ENCODE assay signal across 19 mouse cellular contexts in the genomic region with DNA sequence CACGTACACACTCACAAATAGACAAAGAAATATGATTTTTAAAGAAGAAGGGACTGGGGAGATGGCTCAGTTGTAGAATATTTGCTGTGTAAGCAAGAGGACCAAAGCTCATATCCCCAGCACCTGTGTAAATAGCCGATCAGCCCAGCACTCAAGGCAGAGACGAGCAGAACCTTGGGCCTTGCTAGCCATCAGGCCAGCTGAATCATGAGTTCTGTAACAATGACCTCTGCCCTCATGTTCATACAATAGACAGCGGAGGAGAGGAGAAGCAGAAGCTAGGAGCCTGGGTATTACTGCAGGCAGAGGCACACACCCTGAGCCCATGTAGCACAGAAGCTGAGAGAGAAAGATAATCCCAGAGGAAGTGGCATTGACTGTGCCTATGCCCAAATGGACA. TPM values are rescaled to one million over a fixed set of nuclear protein-coding genes. Genes with fewer than 3 reads are reported as not detected.
DNase-seq lines count a peak whose midpoint lies in the region; ATAC-seq and TF ChIP-seq lines count a peak whose summit lies in the region.
"Had no signal": no experiment of that assay in that cellular context is flagged by ENCODE, and none has a peak within 500 bp of the region (broad histone marks: within the 10 kb centered on the region; RNA-seq: fewer than 3 reads in every experiment).

No protein-coding gene starts in this region.

- H3K36me3 ChIP-seq in liver, adult 2 months (ENCODE audit: control insufficient read depth, insufficient read depth, low read length): no peaks in the 10 kb centered on the region
- H3K36me3 ChIP-seq in liver, postnatal 0 days (replicated peaks; ENCODE audit: insufficient read depth, low read length): peaks cover 36% of the 10 kb centered on the region
- 0 out of 2 replicates have a peak, but pooled peaks cover 8% of the 10 kb centered on the region for H3K36me3 ChIP-seq in intestine, postnatal 0 days (ENCODE audit: control insufficient read depth, insufficient read depth)
- H3K36me3 ChIP-seq: heart, embryonic 13.5 days had no signal

- TF ChIP-seq POLR2A in liver, adult 2 months (IDR thresholded peaks at IDR 0.05; ENCODE audit: extremely low read depth, insufficient read depth, low read length): no peak

- no peak overlapping the region for H3K27ac ChIP-seq in liver, adult 2 months (replicated peaks; ENCODE audit: insufficient read depth, low read depth, low read length)
- H3K27ac ChIP-seq in liver, postnatal 0 days (ENCODE audit: low read depth): no peak overlapping the region
- no peak overlapping the region for H3K27ac ChIP-seq in intestine, postnatal 0 days (ENCODE audit: low read depth, low read length)
- H3K27ac ChIP-seq: forebrain, embryonic 13.5 days; heart, embryonic 13.5 days; hindbrain, postnatal 0 days had no signal

- no peak overlapping the region for H3K9ac ChIP-seq in liver, adult 2 months (ENCODE audit: low read depth, low read length)
- H3K9ac ChIP-seq in liver, postnatal 0 days (replicated peaks): no peak overlapping the region
- no peak overlapping the region for H3K9ac ChIP-seq in intestine, postnatal 0 days (ENCODE audit: low read depth, low read length)
- H3K9ac ChIP-seq: forebrain, embryonic 13.5 days; forebrain, postnatal 0 days; heart, embryonic 13.5 days had no signal

- H3K79me2 ChIP-seq in liver, adult 2 months (ENCODE audit: control insufficient read depth, insufficient read depth, low read length): no peaks in the 10 kb centered on the region

- H3K4me3 ChIP-seq in liver, adult 2 months (ENCODE audit: insufficient read depth, low read depth, low read length): no peak overlapping the region
- no peak overlapping the region for H3K4me3 ChIP-seq in liver, postnatal 0 days (ENCODE audit: low read depth, low read length)
- no peak overlapping the region for H3K4me3 ChIP-seq in intestine, postnatal 0 days (ENCODE audit: low read depth, low read length)
- H3K4me3 ChIP-seq: forebrain, embryonic 13.5 days; heart, embryonic 13.5 days had no signal

- H3K9me3 ChIP-seq in liver, postnatal 0 days (ENCODE audit: low read length): no peaks in the 10 kb centered on the region
- no peaks in the 10 kb centered on the region for H3K9me3 ChIP-seq in intestine, postnatal 0 days (ENCODE audit: control insufficient read depth)
- H3K9me3 ChIP-seq: forebrain, embryonic 13.5 days; heart, embryonic 13.5 days had no signal

- TF ChIP-seq EP300 in liver, postnatal 0 days (IDR thresholded peaks at IDR 0.05; ENCODE audit: low read depth): no peak

- H3K4me1 ChIP-seq in liver, adult 2 months (ENCODE audit: control insufficient read depth, insufficient read depth, low read length): peaks cover 2% of the 10 kb centered on the region; the same call in 1 of the 2 replicates
- peaks cover 4% of the 10 kb centered on the region for H3K4me1 ChIP-seq in liver, postnatal 0 days (ENCODE audit: insufficient read depth)
- no peaks in the 10 kb centered on the region for H3K4me1 ChIP-seq in intestine, postnatal 0 days (replicated peaks; ENCODE audit: control insufficient read depth, insufficient read depth, low read length)
- H3K4me1 ChIP-seq: forebrain, embryonic 13.5 days; heart, embryonic 13.5 days had no signal

- ATAC-seq in liver, postnatal 0 days: no peak; the same call in 1 of the 2 replicates
- ATAC-seq in intestine, postnatal 0 days: 0 out of 2 replicates have a peak, but pooled peaks have one; percentile 44
- ATAC-seq in activated CD4-positive, CD25-positive, alpha-beta regulatory T cell, adult 4 months: no peak
- ATAC-seq: forebrain, embryonic 13.5 days; forebrain, postnatal 0 days; hindbrain, postnatal 0 days; Patski had no signal

- 32% methylated on average over 4 of the region's 4 CpGs for WGBS in liver, adult 2 months
- 61% methylated on average over 4 of the region's 4 CpGs for WGBS in liver, postnatal 0 days (ENCODE audit: insufficient replicate concordance)
- 48% methylated on average over 4 of the region's 4 CpGs for WGBS in intestine, postnatal 0 days

- no peaks in the 10 kb centered on the region for H3K27me3 ChIP-seq in liver, adult 2 months (ENCODE audit: control insufficient read depth, insufficient read depth, low read length)
- no peaks in the 10 kb centered on the region for H3K27me3 ChIP-seq in liver, postnatal 0 days (ENCODE audit: insufficient read depth, low read length)
- no peaks in the 10 kb centered on the region for H3K27me3 ChIP-seq in intestine, postnatal 0 days (replicated peaks; ENCODE audit: control insufficient read depth, insufficient read depth, low read length)
- H3K27me3 ChIP-seq: forebrain, embryonic 13.5 days; heart, embryonic 13.5 days; Patski had no signal

- no peak overlapping the region for H3K4me2 ChIP-seq in liver, postnatal 0 days (ENCODE audit: low read depth, low read length)
- H3K4me2 ChIP-seq in intestine, postnatal 0 days (replicated peaks; ENCODE audit: low read depth): no peak overlapping the region
- H3K4me2 ChIP-seq: forebrain, embryonic 13.5 days; heart, embryonic 13.5 days had no signal

- peak; percentile 81 for DNase-seq in heart, adult 11 months
- DNase-seq in heart, adult 8-10 months (ENCODE audit: low spot score): no peak
- DNase-seq in liver, adult 2 months (ENCODE audit: extremely low read depth, low read depth, low spot score): peak; percentile 42
- no peak for DNase-seq in liver, postnatal 0 days
- DNase-seq in adipocyte (ENCODE audit: low spot score): peak; percentile 64
- no peak for DNase-seq in MN1 (ENCODE audit: low spot score)
- DNase-seq: adrenal gland, postnatal 14 days; cerebellum, adult 11-12 months; cerebellum, adult 9-10 months; cerebellum, postnatal 36 days; forebrain, postnatal 0 days; gastrocnemius, postnatal 14 days; heart, postnatal 36 days had no signal

- TF ChIP-seq CTCF in liver, adult 2 months (IDR thresholded peaks at IDR 0.05; ENCODE audit: low read depth, low read length): no peak
- no peak for TF ChIP-seq CTCF in liver, postnatal 0 days (IDR thresholded peaks at IDR 0.05; ENCODE audit: low read depth)
- no peak for TF ChIP-seq CTCF in intestine, postnatal 0 days (IDR thresholded peaks at IDR 0.05; ENCODE audit: low read depth)

RNA-seq across cellular contexts. Expression of a gene that starts 6.8 kb away (rescaled TPM):
- total RNA-seq in heart, adult 8-10 months (2022): 1 to 10 TPM; 3.3 to 9.6 (median 4.4) TPM
- total RNA-seq in liver, adult 2 months (2014; rRNA removed): 3.1 and 3.4 TPM in 2 replicates
- 3.2 and 6.3 TPM in 2 replicates for polyA plus RNA-seq in liver, adult 2 months (2012; rRNA removed)
- 60.5 and 70.2 TPM in 2 replicates for polyA plus RNA-seq in liver, postnatal 0 days (2015; fragmentation: Nextera tagmentation; extraction: Ambion mirVana)
- 8.9 and 9.3 TPM in 2 replicates for polyA plus RNA-seq in intestine, postnatal 0 days (2015; fragmentation: Nextera tagmentation; extraction: Ambion mirVana)
- 100 to 1,000 TPM; 208 to 288 TPM for polyA plus RNA-seq in activated CD4-positive, CD25-positive, alpha-beta regulatory T cell, adult 4 months (2017; shearing (Covaris generic))

RNA-seq across cellular contexts. Expression of a gene that starts 16.5 kb away (rescaled TPM):
- total RNA-seq in heart, adult 8-10 months (2022): 10 to 100 TPM; 26.1 to 30.5 (median 27.3) TPM
- total RNA-seq in liver, adult 2 months (2014; rRNA removed): 2.0 and 3.0 TPM in 2 replicates
- 7.0 and 7.9 TPM in 2 replicates for polyA plus RNA-seq in liver, adult 2 months (2012; rRNA removed)
- polyA plus RNA-seq in liver, postnatal 0 days (2015; fragmentation: Nextera tagmentation; extraction: Ambion mirVana): 2.9 and 4.1 TPM in 2 replicates
- 7.6 and 10.2 TPM in 2 replicates for polyA plus RNA-seq in intestine, postnatal 0 days (2015; fragmentation: Nextera tagmentation; extraction: Ambion mirVana)
- polyA plus RNA-seq in activated CD4-positive, CD25-positive, alpha-beta regulatory T cell, adult 4 months (2017; shearing (Covaris generic)): 1 to 10 TPM; 4.5 to 7.3 TPM

RNA-seq across cellular contexts. Expression of a gene that starts 16.5 kb away (rescaled TPM):
- total RNA-seq in heart, adult 8-10 months (2022): 10 to 100 TPM; 26.8 to 34.4 (median 29.9) TPM
- 14.4 and 16.4 TPM in 2 replicates for total RNA-seq in liver, adult 2 months (2014; rRNA removed)
- 29.3 and 30.9 TPM in 2 replicates for polyA plus RNA-seq in liver, adult 2 months (2012; rRNA removed)
- 11.6 and 14.5 TPM in 2 replicates for polyA plus RNA-seq in liver, postnatal 0 days (2015; fragmentation: Nextera tagmentation; extraction: Ambion mirVana)
- polyA plus RNA-seq in intestine, postnatal 0 days (2015; fragmentation: Nextera tagmentation; extraction: Ambion mirVana): 50.4 and 51.9 TPM in 2 replicates
- polyA plus RNA-seq in activated CD4-positive, CD25-positive, alpha-beta regulatory T cell, adult 4 months (2017; shearing (Covaris generic)): 10 to 100 TPM; 29.8 to 33.4 TPM

RNA-seq across cellular contexts. Expression of a gene that starts 20.1 kb away (rescaled TPM):
- 10 to 100 TPM; 48.7 to 62.9 (median 53.7) TPM for total RNA-seq in heart, adult 8-10 months (2022)
- total RNA-seq in liver, adult 2 months (2014; rRNA removed): 11.2 and 13.3 TPM in 2 replicates
- polyA plus RNA-seq in liver, adult 2 months (2012; rRNA removed): 22.3 and 23.7 TPM in 2 replicates
- polyA plus RNA-seq in liver, postnatal 0 days (2015; fragmentation: Nextera tagmentation; extraction: Ambion mirVana): 10.9 and 11.2 TPM in 2 replicates
- polyA plus RNA-seq in intestine, postnatal 0 days (2015; fragmentation: Nextera tagmentation; extraction: Ambion mirVana): 32.3 and 35.1 TPM in 2 replicates
- 10 to 100 TPM; 44.8 to 46.0 TPM for polyA plus RNA-seq in activated CD4-positive, CD25-positive, alpha-beta regulatory T cell, adult 4 months (2017; shearing (Covaris generic))

RNA-seq across cellular contexts. Expression of a gene that starts 25.0 kb away (rescaled TPM):
- total RNA-seq in heart, adult 8-10 months (2022): 100 to 1,000 TPM; 488 to 525 (median 495) TPM
- 1.9 and 3.2 TPM in 2 replicates for total RNA-seq in liver, adult 2 months (2014; rRNA removed)
- polyA plus RNA-seq in liver, adult 2 months (2012; rRNA removed): 16.8 and 20.4 TPM in 2 replicates
- 11.9 and 13.7 TPM in 2 replicates for polyA plus RNA-seq in liver, postnatal 0 days (2015; fragmentation: Nextera tagmentation; extraction: Ambion mirVana)
- polyA plus RNA-seq in intestine, postnatal 0 days (2015; fragmentation: Nextera tagmentation; extraction: Ambion mirVana): 23.2 and 25.2 TPM in 2 replicates
- polyA plus RNA-seq in activated CD4-positive, CD25-positive, alpha-beta regulatory T cell, adult 4 months (2017; shearing (Covaris generic)): 1 to 10 TPM; 2.5 to 2.6 TPM

Comparison
In these comparisons a context has a peak if more than half of its experiments do, and no peak if none do; other contexts are left out.
1. DNase-seq: peak in heart, adult 11 months (single experiment), liver, adult 2 months (single experiment) and adipocyte (single experiment); none in heart, adult 8-10 months (single experiment), liver, postnatal 0 days (single experiment) and MN1 (single experiment).